Mouse (Mus musculus): ENCODE measurements at regions not wholly inside any gene's neighbourhood (a gene's known extent, or its start where the extent isn't known, plus 50 kb on each side); places are given as distances from the start of the nearest gene placed in this dataset.

DNA sequence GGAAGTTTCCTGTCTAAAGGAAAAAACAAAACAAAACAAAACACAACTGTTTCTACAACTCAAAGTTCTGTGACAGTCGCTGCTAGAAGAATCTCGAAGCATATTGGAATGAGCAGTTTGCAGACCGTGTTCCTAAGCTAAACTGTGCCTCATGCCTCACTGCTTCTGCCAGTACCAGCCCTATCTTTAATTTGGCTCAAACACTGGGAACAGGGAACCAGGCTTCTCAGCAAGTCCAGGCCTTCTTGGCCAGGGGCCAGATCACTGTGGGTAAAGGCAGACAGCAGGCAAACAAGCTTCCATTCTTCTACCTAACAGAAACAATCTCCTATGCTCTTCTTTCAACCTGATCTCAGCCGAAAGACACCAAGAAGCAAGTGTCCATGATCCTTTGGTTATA, 56.5 kb downstream of the Tmsb4x start:
- DNase-seq, result peak; percentile 36

DNA sequence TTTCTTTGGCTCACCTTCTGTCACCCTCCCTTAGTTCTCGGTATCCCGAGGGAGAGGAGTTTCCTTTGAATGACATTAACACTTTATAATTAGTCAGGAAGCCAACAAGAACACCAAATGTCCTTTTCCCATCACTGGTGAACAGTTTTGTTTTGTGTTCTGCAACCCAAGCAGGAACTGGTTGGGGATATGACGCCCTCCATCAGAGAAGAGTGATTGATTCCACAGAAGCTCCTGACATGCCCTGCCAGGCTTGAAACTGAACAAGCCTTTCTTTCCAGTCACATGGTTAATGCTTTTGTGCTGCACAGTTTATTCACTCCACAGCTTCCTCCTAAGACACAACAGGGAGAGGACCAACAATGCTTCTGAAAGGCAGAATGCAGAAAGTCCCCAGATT, 57.8 kb downstream of the Tmsb4x start:
- DNase-seq, result no peak

GRCm38 (mm10) chrX:167149400-167149799, 59.7 kb downstream of the Tmsb4x start:
- DNase-seq, result no peak

DNA sequence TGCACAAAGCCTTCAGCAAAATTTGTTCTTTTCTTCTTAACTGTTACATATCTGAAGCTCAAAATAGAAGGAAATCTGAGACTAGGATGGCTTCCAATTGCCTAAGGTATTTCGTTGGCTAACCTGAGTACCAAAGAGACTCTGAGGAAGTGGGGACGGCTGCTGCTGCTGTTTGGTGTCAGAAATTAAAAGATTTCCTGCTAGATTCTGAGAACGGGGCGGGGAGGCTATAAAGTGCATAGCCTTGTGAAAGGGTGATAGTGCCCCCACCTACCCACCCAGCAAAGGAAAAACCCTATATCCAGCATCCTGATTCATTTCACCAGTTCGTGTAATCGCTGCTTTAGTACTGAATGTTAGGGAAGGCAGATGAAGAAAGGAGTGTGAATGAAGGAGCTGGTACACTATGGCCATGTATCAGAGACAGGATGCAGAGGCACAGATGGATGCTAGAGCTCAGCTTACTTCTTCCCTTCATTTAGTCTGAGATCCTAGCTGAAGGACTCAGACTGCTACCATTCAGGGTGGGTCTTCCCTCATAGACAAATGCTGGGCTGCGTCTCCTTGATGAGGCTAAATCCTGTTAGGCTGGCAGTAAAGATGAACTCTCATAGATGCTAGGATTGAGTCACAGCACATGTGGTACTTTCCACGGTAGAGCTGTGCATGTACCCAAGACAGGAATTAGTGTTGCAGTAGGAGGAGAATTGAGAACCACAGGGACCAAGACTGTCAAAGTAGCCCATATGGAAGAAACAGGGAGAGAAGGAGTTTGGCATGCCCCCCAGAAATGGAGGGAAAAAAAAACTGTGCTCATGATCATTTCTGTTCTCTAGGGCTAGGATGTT, 62.4 kb downstream of the Tmsb4x start:
- DNase-seq, result no peak

- DNase-seq, result no peak
These were observed 63.5 kb downstream of the Tmsb4x start for GRCm38 (mm10) chrX:167145508-167146182.

DNA sequence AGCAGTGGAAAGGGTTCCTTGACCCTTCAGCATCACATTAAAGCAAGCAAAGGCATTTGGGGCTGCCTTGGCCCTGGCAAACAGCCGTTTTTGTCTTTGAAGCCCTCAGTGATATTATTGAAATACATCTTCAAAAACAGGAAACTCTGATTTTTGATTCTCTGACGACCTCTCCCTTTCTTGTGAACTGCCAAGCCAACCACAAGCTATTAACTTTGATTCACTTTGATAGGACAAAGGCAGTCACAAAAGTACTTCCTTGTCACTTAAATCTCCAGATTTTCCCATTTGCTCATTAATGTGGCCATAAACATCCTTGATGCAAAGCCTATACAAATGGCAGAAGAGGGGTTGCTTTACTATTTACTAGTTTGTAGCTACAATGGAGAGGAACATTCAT, 70.0 kb downstream of the Tmsb4x start:
- no peak for DNase-seq

- DNase-seq, result no peak
These were observed 74.9 kb downstream of the Tmsb4x start for GRCm38 (mm10) chrX:167134250-167134649.

DNA sequence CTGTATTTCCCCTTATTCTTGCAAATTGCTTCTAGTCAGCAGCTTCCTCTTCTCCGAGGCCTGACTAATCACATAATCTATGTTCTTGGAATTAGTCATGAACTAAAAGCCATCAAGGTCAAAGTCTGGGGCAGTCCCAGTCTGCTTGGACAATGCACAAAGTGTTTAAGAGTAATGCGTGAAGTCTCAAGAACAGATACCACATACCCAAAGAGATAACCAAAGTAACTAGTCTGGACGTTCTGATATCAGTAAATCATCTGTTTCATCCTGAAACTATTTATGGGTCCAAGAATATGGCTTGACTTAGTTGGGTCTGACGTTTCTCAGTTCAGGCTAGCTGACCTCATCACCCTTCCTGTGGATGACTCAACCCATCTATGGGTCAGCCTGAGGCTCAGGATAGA, 76.1 kb downstream of the Tmsb4x start:
- no peak for DNase-seq

GRCm38 (mm10) chrX:167131317-167131716, 77.8 kb downstream of the Tmsb4x start:
- DNase-seq, result no peak

DNA sequence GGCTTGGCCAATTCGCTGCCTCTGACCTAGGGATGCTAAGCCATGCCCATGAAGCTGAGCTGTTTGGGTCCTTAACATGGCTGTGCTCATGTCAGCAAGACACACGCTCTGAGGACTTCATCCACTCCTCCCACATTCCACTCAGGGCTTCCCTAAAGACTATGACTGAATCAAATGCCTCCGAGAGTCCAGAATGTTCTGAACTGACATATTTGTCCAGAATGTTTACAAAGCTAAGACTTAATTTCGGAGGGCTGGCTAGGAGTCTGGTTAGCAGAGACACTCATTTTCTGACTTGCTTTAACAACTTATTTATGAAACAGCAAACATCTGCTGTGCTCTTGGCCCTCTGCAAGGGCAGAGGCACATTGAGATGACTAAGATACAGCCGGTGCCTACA, 78.5 kb downstream of the Tmsb4x start:
- DNase-seq, result no peak

GRCm38 (mm10) chrX:167119288-167119687, 89.8 kb downstream of the Tmsb4x start:
- no peak for DNase-seq

DNA sequence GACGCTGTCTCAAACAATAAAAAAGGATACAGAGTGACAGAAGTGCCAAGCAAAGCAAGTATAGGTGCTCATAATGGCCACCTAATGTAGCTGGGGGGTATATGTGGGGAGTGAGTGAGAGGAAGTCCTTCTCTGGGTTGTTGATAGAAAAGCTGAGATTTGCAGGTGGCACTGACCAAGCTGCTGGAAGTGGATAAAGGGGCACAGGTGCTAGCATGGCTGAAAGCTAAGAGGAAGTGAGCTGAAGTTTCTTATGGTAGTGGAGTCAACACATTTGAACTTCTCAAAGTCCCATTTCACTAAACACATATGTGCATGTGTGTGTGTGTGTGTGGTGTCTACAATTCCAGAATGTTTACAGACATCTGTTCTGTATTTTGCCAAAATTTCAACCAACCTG, 94.0 kb downstream of the Tmsb4x start:
- no peak for DNase-seq

DNA sequence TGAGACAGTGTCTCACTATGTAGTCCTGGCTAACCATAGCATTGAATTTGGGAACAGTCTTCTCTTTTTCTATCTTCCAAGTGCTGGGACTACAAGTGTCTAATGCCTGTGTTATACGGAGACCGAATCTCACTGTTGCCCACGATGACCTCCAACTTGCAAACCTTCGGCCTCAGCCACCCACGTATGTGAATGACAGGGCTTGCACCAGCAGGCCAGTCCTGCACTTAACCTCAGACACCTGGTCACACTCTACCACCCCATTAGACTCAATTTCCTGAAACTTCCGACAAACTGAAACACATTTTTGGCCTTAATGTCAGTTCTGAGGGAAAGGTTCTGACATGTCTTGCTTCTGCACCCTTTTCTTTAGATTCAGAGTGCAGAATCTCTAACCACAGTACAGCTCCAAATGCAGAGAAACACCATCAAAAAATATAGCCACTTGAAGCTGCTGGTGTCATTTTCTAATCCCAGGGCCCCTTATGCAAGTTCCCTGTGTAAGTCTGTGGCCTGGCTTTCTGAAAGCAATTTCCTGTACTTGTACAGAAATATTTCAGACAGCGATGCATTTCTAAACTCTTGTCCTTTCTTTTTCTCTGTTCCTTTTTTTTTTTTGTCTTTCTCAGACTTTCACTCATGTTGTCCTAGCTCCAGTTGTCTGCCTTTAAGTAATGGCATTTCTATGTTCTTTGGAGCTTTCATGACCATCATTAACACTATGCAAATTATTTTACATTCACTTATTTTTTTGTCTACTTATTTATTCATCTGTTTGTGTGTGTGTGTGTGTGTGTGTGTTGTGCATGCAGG, 97.8 kb downstream of the Tmsb4x start:
- no peak for DNase-seq

DNA sequence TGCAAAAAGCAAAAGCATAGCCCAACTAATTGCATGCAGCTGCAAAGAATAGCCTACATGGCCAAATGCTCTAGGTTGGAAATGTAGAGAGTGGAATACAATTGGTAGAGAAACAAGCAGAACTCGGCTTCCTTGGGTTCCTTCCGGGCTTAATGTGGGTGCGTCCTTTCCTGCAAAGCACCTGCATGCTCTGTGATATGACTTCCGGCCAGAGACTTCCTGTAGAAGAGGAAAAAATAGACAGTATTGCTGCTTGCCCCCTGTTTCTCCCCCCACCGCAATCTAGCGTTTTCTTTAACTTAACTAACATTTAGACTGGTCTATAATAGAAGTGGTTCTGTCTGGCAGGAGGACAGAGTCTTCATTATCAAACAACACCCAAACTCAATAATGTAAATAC, 100.8 kb downstream of the Tmsb4x start:
- no peak for DNase-seq

GRCm38 (mm10) chrX:167107469-167107868, 101.6 kb downstream of the Tmsb4x start:
- DNase-seq, result no peak

GRCm38 (mm10) chrX:167105931-167106417, 103.1 kb downstream of the Tmsb4x start:
- DNase-seq, result no peak

- DNase-seq, result no peak
These were observed 103.8 kb downstream of the Tmsb4x start for GRCm38 (mm10) chrX:167105354-167105753.

DNA sequence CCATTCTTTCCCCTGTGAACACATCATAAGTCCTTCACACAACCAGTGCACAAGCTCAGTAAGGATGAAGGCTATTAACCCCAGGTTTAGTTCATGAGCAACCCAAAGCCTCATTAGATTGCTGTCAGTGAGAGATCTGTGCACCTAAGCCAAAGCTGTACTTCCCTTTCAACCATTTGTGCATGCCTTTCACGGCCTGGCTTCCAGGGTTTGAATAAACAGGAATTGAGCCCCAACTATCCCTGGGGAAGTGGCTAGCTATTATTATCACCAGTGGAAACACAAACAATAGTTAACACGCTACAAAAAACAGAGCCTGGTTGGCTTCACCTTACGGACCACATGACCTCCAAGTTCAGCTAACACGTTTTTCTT, 104.9 kb downstream of the Tmsb4x start:
- no peak for DNase-seq

GRCm38 (mm10) chrX:167103501-167104246, 105.4 kb downstream of the Tmsb4x start:
- DNase-seq, result peak; percentile 4

DNA sequence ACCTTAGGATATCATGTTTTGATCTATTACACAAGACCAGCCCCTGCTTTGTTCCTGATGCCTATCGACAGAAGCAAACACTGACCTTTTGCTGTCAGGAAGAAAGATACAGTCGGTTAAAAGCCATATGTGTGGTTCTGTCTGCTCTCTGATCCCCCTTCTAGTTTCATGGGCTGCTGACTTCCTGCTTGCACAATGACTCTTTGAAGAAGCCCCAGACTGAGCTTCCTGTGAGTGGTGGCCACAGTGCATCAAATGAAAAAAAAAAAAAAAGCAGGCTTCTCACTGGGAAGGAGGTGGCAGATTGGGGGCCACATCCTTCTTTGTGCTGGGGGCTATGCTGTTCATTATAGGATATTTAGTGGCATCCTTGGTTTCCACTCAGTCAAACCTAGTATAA, 107.2 kb downstream of the Tmsb4x start:
- DNase-seq, result no peak

- DNase-seq, result no peak
These were observed 109.7 kb downstream of the Tmsb4x start for GRCm38 (mm10) chrX:167099411-167099810.

DNA sequence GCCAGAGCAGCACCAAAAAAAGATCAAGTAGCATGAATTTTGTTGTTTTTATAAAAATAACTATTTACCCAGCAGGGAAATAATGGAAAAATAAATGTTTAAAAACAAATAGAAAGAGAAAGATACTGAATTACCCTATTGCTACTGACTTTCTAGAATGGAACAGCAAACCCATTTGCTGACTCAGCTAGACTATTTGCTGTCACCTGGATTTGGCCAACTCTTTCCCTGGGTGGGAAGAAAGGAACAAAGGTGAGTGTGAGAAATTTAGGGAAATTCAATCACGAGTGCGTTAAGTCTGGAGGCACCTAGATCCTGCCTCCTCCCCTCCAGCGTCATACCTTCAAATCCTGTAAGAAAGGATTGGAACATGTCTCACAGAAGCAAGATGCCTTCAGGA, 110.2 kb downstream of the Tmsb4x start:
- DNase-seq, result no peak

- DNase-seq, result no peak
These were observed 117.3 kb downstream of the Tmsb4x start for GRCm38 (mm10) chrX:167091841-167092240.

Measured in cerebellum, adult 9-10 months (tissue).